Mouse (Mus musculus) kidney, adult 2 months (tissue): ENCODE data around the gene BC055324.

Experiments used
- CTCF ChIP-seq: fragments of 200-500 bp; conservative IDR thresholded peaks from 2 replicates; pipeline ENCODE4 v1.5.1; 2011; ENCODE audit warnings: low read depth, mild to moderate bottlenecking, control low read depth, low read length, moderate library complexity, mixed read lengths; ENCODE audit not compliant: insufficient read depth, insufficient read length
- POLR2A ChIP-seq: fragments of 200-500 bp; IDR thresholded peaks from one replicate; pipeline ENCODE4 v1.6.1; 2011; ENCODE audit warnings: low read depth, low read length, control low read depth

DNA sequence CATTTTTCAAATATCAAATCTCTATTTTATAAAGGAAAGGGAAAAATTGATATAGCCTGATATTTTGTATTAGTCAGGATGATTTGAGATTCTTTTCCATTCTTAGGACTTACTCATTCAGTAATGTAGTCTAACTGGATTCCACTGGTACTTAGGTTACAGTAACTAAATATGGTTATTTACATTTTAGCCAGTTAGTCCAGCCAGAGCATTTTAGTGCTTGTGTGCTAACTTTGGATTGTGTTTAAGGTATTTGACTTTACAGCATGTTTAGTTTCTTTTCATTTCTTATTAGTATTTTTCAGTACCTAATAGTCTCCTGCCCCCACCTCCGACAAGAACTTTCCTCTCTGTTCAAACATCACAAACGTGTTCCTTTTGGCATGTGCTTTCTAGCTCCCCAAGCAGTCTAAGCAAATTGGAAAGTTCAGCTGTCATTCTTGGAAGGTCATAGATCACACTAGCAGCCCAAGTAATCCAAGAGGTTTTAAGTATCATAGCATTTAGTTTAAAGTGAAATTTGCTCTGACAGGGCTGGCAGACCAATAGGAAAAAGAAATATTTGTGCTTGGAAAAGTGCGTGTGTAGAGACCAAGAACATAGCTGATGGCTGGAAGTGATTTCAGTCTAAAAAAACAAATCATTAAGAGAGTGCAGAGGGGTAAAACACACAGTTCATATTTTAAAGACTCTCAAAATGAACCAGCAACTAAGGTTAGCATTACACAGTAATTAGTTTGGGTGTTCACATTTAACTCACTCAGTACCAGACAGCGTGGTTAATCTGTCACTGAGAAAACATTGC lies 87.4 kb downstream of the BC055324 start:
- no peak for TF ChIP-seq CTCF
- no peak for TF ChIP-seq POLR2A
